Mouse (Mus musculus) left cerebral cortex, postnatal 4 days (tissue): Measurements from ENCODE around the gene Ctrb1. TPM values are rescaled to one million over a fixed set of nuclear protein-coding genes. Genes with fewer than 3 reads are reported as not detected.

Source experiments
- DNase-seq: peaks from one replicate; pipeline ENCODE4 v3.0.0-alpha.2; 2022
- intact Hi-C: fragments of 180-260 bp; cut with DNase I; formaldehyde crosslinking; loops from one replicate; pipeline ENCODE4 v1.15.1; 2025
- total RNA-seq, 2 experiments: library from RNA; stranded (reverse); gene quantifications; 2 replicates each; pipeline ENCODE4 v1.2.3; 2021

The Ctrb1 gene
- total RNA-seq, 2 experiments from 2014 or later = not detected

- intact Hi-C loops = loop anchor here (10.0 kb wide), 1 partner anchor 97 kb away; no protein-coding TSS in a partner anchor
- peak; percentile 70 for DNase-seq
Measured at GRCm38 (mm10) chr8:111717866-111718265, 27.1 kb upstream of the Ctrb1 start.

DNA sequence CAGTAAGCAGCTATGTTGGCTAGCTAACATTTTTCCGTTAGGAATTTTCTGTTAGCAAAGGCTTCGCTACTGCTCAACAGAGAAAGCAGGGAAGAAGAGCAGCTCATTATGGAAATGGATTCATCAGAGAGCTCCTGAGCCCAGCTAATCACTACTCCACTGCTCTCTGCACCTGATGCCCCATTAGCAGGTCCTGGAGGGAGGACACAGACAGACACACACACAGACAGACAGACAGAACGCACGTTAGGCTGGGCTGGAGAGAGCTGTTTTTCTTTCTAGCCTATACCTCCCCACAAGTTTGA lies 26.6 kb upstream of the Ctrb1 start:
- DNase-seq = no peak
- intact Hi-C loops = loop anchor here (10.0 kb wide), 1 partner anchor 97 kb away; no protein-coding TSS in a partner anchor

GRCm38 (mm10) chr8:111716603-111717487 lies 26.0 kb upstream of the Ctrb1 start:
- intact Hi-C loops = loop anchor here (10.0 kb wide), 1 partner anchor 98 kb away; no protein-coding TSS in a partner anchor
- peak; percentile 97 for DNase-seq

GRCm38 (mm10) chr8:111715514-111715913 lies 24.7 kb upstream of the Ctrb1 start:
- intact Hi-C loops = loop anchor here (10.0 kb wide), 1 partner anchor 99 kb away; no protein-coding TSS in a partner anchor

GRCm38 (mm10) chr8:111714295-111714694 lies 23.5 kb upstream of the Ctrb1 start:
- DNase-seq = no peak
- intact Hi-C loops = loop anchor here (10.0 kb wide), 1 partner anchor 101 kb away; no protein-coding TSS in a partner anchor

More at GRCm38 (mm10) chr8:111715514-111715913, 24.7 kb upstream of the Ctrb1 start:
- DNase-seq = no peak

GRCm38 (mm10) chr8:111713817-111714216 lies 23.0 kb upstream of the Ctrb1 start:
- DNase-seq = no peak
- intact Hi-C loops = loop anchor here (10.0 kb wide), 1 partner anchor 101 kb away; no protein-coding TSS in a partner anchor

DNA sequence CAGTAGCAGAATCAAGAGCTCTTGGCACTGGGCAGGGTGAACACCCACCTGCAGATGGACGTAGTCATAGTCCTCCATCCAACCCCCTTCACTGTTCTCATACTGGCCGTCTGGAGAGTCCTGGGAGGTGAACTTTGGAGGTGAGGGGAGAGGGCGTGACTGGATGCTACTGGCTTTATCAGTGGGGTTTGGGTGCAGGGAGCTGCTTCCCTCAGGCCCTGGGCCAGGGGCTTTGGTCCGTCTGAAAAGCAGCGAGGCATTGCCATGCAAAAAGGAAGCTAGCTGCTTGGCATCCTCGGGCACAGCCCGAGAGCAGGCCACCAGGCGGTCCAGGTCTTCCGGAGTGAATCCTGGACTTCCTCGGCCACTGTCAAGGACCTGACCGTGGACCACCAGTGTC lies 22.5 kb upstream of the Ctrb1 start:
- intact Hi-C loops = loop anchor here (10.0 kb wide), 1 partner anchor 102 kb away; no protein-coding TSS in a partner anchor
- no peak for DNase-seq

GRCm38 (mm10) chr8:111712588-111712987 lies 21.8 kb upstream of the Ctrb1 start:
- DNase-seq = peak; percentile 84
- intact Hi-C loops = loop anchor here (10.0 kb wide), 1 partner anchor 102 kb away; no protein-coding TSS in a partner anchor

DNA sequence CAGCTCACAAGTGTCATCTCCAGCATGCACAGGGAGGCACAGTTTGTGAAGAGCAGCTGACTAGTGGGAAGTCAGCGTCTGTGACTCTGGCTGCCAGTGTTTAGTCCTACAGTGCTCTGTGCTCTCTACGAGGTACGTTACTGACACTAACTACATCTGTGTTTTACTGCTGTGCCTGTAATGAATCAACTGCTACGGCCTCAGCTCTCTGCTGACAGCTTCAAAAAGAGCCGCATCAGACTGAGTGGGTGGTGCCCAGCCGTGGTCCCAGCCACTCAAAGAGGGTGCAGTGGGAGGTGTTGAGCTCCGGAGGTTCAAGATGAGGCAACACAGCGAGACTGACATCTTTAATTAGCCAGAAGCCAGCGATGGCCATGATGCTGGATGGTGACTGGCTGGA lies 21.3 kb upstream of the Ctrb1 start:
- intact Hi-C loops = loop anchor here (10.0 kb wide), 1 partner anchor 103 kb away; no protein-coding TSS in a partner anchor
- no peak for DNase-seq

DNA sequence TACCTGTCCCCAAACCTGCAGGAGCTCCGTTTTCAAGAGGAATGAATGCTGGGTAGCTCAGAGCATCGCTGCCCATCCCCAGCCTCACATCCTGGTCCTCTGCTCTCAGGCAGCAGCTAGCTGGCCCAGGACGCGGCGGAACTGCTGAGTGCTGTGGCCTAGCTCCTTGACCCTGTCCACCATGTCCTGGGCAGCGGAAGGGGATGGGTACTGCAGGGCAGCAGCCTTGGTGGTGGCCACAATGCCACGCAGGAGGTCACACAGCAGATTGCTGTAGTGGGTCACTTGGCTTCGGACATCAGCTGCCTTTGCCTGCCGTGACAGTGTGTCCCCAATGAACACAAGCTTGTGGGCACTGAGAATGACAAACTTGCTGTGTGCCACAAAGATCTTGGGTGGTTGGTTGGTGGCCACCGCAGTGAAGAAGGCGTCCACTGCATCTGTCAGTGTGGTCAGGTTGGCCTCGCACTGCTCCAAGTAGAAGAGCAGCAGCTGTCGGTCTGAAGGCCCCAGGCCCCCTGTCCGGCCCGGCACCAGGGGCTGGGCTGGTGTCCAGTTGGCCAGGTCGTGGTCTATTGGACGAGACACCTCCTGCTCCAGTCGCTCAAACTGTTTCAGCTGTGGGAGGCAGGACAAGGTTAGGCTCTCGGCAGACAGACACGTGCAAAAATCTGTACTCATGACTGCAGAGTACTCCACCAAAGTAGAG lies 20.1 kb upstream of the Ctrb1 start:
- intact Hi-C loops = loop anchor here (10.0 kb wide), 1 partner anchor 104 kb away; no protein-coding TSS in a partner anchor

DNA sequence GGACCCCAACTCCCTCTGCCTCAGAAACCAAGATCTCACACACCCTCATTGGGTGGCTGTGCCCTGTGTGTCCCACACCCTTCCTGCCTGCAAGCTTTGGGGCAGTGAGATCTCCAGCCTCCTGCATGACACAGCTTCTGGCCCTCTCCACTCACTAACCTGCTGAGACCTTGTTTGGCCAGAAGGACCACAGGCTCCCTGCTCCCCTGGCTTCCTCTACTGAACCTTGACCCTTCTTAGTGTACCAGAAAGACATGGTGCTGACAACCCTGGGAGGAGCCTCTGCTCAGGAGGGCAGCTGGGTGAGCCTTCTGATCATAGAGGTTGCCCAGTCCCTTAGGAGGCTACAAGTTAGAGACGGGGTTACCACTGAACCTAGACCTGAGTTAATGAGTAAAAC lies 18.4 kb upstream of the Ctrb1 start:
- intact Hi-C loops = no loop called here
- DNase-seq = no peak

More for the DNA sequence above, 20.1 kb upstream of the Ctrb1 start:
- DNase-seq = no peak

DNA sequence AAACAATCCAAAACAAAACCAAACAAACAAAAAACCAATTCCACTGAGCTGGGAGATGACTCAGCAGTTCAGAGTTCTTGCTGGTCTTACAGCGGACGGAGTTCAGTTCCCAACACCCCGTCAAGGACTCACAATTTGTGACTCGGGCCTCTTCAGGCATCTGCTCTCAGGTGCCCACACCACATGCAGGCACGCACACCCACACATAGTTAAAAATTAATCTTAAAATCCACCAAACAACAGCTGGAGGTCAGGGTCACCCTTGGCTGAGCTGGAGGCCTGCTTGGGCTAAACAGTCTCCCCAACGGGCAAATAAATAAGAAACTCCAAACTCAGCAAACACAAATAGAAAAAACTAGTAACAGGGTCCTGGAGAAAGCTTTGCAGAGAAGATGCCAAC lies 17.5 kb upstream of the Ctrb1 start:
- no peak for DNase-seq
- intact Hi-C loops = no loop called here

GRCm38 (mm10) chr8:111705699-111706098 lies 14.9 kb upstream of the Ctrb1 start:
- intact Hi-C loops = no loop called here
- DNase-seq = no peak

GRCm38 (mm10) chr8:111705222-111705621 lies 14.4 kb upstream of the Ctrb1 start:
- DNase-seq = no peak
- intact Hi-C loops = no loop called here

GRCm38 (mm10) chr8:111704585-111704984 lies 13.8 kb upstream of the Ctrb1 start:
- intact Hi-C loops = no loop called here
- no peak for DNase-seq

- DNase-seq = no peak
- intact Hi-C loops = no loop called here
Measured at GRCm38 (mm10) chr8:111701380-111701779, 10.6 kb upstream of the Ctrb1 start.

DNA sequence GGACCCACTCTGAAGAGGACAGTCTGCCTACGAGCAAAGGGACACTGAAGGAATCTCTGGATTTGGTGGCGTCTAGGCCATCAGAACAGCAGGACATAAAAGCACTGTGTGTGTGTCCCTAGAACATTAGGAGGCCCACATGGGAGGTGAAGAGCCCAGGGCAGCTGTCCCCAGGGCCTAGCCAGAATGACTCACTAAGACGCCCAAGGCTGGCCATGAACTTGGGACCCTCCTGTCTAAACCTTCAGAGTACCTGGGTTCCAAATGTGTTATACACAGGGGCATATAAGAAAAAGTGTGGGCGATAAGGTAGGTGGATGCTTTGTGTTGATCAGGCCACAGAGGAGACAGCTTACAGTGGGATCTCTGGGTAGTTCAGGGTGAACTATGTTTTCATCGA lies 9.9 kb upstream of the Ctrb1 start:
- intact Hi-C loops = no loop called here
- DNase-seq = no peak

DNA sequence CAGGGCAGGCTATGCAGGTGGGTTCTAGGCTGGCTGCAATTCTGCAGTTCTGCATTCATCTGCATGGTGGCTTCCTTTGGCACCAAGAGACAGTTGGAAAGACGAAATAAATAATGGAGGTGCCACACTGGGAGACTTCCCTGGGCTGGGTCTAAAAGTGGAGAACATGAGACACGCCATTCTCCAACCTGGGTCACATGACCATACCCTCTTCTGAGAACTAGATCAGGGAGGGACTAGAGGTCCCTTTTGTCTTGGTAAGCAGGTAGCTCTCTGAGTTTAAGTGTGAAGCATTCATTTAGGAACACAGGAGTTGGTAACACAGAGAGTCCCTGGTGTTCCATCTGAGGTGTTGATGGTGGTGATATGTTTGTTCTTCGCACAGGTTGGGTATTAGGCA lies 9.4 kb upstream of the Ctrb1 start:
- intact Hi-C loops = no loop called here

GRCm38 (mm10) chr8:111699035-111699434 lies 8.2 kb upstream of the Ctrb1 start:
- no peak for DNase-seq
- intact Hi-C loops = no loop called here

More for the DNA sequence above, 9.4 kb upstream of the Ctrb1 start:
- DNase-seq = no peak

DNA sequence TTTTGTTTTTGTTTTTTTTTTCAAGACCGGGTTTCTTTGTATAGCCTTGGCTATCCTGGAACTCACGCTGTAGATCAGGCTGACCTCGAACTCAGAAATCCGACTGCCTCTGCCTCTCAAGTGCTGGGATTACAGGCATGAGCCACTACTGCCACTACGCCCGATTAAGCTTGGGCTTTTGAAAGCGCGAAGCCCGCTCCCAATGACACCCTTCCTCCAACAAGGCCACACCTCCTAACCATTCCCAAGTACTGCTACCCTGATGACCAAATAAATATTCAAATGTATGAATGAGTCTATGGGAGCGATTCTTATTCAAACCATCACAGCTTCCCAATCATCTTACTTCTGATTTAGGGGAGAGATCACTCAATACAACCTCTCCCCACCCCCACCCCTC lies 6.8 kb upstream of the Ctrb1 start:
- intact Hi-C loops = no loop called here

DNA sequence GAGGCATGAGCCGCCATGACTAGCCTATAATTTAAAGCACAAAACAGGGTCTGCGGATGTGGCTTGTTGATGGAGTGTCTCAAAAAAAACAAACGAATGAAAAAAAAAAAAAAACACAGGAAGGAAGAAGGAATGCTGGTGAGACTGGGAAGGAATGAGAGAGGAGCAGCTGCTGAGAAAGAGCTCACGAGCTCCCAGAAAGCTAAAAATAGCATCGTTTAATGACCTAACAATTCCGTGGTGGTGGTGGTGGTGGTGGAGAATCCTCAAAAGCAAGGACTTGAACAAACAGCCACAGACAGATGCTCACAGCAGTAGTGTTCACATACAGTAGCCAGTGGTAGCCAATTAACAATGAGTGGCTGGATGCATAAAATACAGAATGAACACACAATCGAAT lies 4.6 kb upstream of the Ctrb1 start:
- DNase-seq = no peak
- intact Hi-C loops = no loop called here

More for the DNA sequence above, 6.8 kb upstream of the Ctrb1 start:
- DNase-seq = no peak
